Mouse (Mus musculus) cerebellum, postnatal 25 days (tissue): Measurements from ENCODE around the gene Lss.

Experiments used
- DNase-seq, 2 experiments: peaks; one replicate each; pipeline ENCODE4 v3.0.0; 2021; ENCODE audit warnings: mixed read lengths in 2 of 2

Lss gene

GRCm38 (mm10) chr10:76569996-76570685, 38.8 kb downstream of the Lss start:
- no peak for DNase-seq

GRCm38 (mm10) chr10:76571070-76571469, 39.7 kb downstream of the Lss start:
- DNase-seq = no peak

- DNase-seq = no peak
These were observed 40.8 kb downstream of the Lss start for GRCm38 (mm10) chr10:76572151-76572550.

GRCm38 (mm10) chr10:76575374-76575773, 44.0 kb downstream of the Lss start, which contains the start of gene Ftcd:
Ftcd (plus strand) TSS chr10:76575648.
- no peak for DNase-seq

DNA sequence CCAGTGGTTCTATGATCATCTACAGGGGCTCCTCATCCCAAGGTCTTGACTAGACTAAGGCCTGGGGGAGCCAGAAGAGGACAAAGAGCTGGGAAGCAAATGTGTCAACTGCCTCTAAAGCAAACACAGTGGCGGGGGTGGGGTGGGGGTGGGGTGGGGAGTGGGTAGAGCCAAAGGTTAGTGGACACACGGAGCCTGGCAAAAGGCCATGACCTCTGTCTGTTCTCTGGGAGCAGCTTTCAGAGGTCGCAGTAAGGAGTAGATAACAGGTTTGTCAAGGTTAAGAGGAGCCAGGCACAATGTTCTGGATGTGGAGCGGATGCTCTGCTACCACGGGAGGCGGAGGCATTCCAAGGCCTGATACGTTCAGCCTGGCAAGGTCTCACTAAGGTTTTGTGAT, 45.5 kb downstream of the Lss start:
- DNase-seq = no peak

DNA sequence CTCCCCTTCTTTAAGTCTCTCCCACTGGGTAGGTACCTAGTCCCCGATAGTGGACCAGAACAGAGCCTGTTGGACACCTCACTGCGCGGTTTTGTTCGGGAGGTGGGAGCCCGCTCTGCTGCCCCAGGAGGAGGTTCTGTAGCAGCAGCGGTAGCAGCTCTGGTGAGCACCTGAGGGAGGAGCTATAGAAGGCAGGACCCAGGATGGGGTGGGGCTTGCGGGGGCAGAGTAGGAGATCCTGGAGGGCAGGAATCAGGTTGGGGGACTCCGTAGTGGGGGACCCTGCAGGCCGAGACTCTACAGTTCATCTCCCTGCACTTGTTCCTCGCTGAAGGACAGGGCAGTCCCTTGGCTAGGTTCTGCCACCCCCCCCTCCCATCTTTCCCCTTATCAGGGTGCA, 52.8 kb downstream of the Lss start:
- DNase-seq = peak; percentile 10 to 19

- no peak for DNase-seq
These were observed 54.8 kb downstream of the Lss start for GRCm38 (mm10) chr10:76586190-76586589.

DNA sequence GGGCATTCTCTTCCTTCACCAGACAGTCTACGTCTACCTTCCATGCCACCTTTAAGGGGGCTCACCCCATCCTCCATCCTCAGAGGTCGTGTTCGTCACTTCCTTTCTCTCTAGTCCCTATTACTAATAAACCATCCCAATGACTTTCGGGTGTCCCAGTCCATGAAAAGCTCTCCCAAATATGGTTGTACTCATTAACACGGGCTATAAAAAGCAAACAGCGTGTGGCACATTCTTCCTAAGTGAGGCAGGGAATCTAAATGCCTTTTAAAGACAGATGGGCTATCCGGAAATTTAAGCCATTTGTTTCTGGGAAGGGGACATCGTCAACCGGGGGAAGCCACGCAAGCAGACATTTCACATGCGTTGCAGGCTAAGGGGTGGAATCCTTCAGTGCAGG, 58.8 kb downstream of the Lss start:
- DNase-seq = no peak

GRCm38 (mm10) chr10:76596338-76596737, 65.0 kb downstream of the Lss start:
- DNase-seq = no peak

DNA sequence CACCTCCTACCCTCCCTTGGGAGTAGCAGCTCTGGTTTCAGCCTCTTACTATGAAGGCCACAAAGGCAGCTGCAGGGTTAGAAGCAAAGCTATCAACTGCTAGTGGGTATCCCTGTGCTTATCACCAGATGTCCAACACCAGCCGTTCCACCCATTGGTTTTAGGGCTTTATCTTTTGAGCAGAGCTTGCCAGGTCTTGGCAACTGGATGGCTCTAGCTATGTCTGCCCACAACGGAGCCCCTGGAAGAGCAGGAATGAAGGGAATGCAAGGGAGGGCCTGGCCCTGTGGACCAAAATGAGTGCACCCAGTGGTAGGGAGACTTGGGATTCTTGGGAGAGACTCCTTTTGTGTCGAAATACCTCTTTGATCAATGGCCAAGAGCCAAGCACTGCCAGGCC, 71.3 kb downstream of the Lss start:
- DNase-seq = no peak
